Comparison of ENCODE assay signal across 1 mouse cellular context in the genomic region with DNA sequence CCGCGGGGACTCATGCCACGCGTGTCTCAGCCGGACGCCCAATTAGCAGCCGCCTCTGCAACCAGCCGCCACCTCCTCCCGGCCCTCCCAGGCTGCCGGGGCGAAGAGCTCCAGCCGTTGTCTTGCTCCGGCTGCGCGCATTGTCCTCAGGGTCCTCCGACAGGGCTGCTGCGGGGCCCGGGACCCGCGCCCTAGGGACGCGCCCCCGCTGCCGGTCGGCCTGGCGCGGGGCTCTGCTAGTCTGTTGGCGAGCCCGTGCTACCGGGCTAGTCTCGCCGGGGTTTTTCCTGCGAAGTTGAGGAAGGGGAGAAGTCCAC.
TF ChIP-seq lines count a peak whose summit lies in the region.

No protein-coding gene starts in this region.

TF ChIP-seq in MEL, 35 proteins besides CTCF, POLR2A, EP300 and RAD21 (continued from another document):
- TF ChIP-seq SIN3A (IDR thresholded peaks at IDR 0.05; ENCODE audit: low read length) (no peak), TBP (IDR thresholded peaks at IDR 0.05; ENCODE audit: low read depth, low read length) (no peak), ETS1 (IDR thresholded peaks at IDR 0.05; ENCODE audit: low read depth, low read length) (no peak), MXI1 (IDR thresholded peaks at IDR 0.05; ENCODE audit: low read depth, low read length) (peak; percentile 28; the same call in 1 of the 2 replicates), ZC3H11A (IDR thresholded peaks at IDR 0.05; ENCODE audit: low read depth, low read length) (no peak), BHLHE40 (IDR thresholded peaks at IDR 0.05; ENCODE audit: borderline replicate concordance, low read depth, low read length) (no peak), NRF1 (IDR thresholded peaks at IDR 0.05; ENCODE audit: insufficient read depth, low read depth, low read length, poor library complexity, severe bottlenecking) (no peak)
